Mouse (Mus musculus) liver, adult (tissue): Measurements from ENCODE around the gene Ctnna3.

Experiments used
- GATA4 ChIP-seq: IDR thresholded peaks from 2 replicates; pipeline ENCODE4 v1.6.1; 2014; ENCODE audit warnings: mild to moderate bottlenecking, low read length; ENCODE audit not compliant: insufficient replicate concordance

Ctnna3 gene

GRCm38 (mm10) chr10:63429785-63430305 is at the start of gene Ctnna3:
Gene Ctnna3 (plus strand): TSS chr10:63430098.
- TF ChIP-seq GATA4, result no peak

DNA sequence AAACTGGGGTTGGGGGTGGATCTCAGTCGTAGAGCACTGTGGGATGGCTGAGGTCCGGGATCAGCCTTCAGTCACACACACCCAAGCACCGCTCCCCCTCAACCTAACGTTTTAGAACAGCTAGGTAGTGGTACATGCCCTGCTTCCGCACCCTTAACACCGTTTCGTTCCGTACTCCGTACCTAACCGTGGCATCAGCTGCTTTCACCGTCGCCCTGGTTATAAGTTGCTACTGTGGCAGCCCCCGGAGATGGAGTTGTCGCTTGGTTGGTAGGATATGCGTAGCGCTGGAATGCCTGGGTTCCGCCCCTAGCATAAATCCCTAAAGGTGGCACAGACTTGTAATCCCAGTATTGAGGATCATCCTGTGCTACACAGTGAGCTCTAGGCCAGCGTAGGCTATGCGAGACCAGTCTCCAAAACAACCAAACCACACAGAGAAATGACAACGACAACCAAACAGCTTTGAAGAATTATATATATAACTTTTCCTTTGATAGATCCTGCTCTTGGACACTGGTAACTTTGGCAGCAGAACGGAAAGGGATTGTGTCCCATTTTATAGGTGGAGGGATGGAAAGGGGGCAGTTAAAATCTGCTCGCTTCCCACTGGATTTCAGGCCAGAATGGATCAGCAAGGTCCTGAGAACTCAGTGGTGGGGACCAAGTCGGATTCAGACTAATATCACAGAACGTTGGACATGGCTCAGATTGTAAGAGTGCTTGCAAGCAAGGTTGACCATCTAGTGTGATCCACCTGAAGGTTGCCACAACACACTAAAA is 48.2 kb upstream of the Ctnna3 start, which contains the start of gene Sirt1:
Gene Sirt1, minus strand, starts transcription at position 207 of the 783 bp plus-strand sequence.
- no peak for TF ChIP-seq GATA4

- no peak for TF ChIP-seq GATA4
Observed at GRCm38 (mm10) chr10:63382372-63383279, 47.3 kb upstream of the Ctnna3 start, which contains the start of gene Dnajc12. Gene Dnajc12 (plus strand): TSS chr10:63382443.

- TF ChIP-seq GATA4, result no peak
Observed at GRCm38 (mm10) chr10:63386444-63386843, 43.5 kb upstream of the Ctnna3 start.

DNA sequence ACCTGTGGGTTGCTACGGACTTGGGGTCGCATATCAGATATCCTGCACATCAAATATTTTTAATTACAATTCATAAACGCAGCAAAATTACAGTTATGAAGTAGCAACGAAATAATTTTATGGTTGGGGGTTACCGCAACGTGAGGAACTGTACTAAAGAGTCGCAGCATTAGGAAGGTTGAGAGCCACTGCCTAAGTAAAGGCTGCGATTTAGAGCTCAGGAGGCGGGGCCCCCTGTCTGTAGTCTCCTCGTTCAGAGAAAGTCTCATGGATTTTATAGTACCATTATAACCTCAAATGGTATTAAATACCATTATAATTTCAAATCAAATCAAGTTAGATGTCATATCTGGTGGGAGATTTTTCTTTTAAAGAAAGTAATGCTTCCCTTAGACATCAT is 42.9 kb upstream of the Ctnna3 start:
- TF ChIP-seq GATA4, result no peak

DNA sequence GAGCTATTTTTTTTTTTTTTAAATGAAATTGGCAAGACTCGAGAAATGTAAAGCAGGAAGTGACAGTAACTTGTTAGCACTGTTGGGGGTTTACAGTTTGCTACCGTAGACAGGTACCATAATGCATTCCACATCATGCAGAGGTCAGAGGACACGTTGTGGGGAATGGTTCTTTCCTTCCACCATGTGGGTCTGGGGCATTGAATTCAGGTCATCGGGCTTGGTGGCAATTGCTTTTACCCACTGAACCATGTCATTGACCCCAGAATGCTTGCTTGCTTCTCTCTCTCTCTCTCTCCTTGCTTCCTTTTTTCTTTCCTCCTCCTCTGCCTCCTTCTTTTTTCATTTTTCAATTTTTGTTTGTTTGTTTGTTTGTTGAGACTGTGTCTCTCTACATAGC is 41.0 kb upstream of the Ctnna3 start:
- no peak for TF ChIP-seq GATA4

DNA sequence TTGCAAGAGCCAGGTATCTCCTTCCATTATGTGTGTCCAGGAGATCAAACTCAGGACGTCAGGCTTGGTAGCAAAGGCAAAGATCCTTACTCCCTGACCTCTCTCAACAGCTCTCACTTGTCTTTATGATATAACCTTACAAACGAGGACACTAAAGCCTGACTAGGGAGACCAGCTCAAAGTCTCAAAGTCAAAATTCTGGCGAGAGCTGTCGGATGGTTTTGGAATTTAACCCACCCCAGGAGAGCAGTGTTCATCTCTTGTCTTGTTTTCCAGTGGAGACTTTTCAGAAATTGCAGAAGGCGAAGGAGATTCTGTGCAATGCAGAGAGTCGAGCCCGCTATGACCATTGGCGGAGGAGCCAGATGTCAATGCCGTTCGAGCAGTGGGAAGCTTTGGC is 32.9 kb upstream of the Ctnna3 start:
- TF ChIP-seq GATA4, result no peak

DNA sequence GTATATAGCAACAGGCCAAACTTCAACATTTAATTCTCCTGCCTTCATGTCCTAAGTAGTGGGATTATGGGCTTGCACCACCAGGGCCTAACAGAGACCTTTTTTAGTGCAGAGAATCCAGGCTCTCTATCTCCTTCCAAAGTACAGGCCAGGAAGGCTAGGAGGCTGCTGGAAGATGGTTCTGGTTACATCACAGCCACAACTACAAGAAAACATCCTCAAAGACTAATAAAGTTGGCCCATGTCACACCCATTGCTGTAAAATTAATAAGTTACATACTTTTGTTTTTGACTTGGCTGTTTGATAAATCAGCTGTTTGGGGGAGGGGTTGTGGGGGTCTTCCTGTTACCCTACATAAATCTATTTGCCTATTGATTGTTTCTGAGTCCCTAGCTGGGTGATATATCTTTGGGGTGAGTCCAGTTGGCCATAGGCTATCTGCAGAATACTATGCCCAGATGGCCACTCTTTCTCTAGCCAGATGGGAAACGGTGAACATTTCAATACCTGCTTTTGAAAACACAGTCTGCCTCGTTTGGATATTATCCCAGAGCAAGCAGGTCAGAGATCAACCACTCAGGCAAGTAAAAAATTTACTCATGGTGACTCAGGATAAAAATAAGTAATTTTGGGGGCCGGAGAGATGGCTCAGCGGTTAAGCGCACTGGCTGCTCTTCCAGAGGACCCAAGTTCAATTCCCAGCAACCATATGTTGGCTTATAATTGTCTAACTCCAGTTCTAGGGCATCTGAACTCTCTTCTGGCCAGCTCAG is 27.0 kb upstream of the Ctnna3 start:
- no peak for TF ChIP-seq GATA4

GRCm38 (mm10) chr10:63403636-63404035 is 26.3 kb upstream of the Ctnna3 start:
- TF ChIP-seq GATA4, result no peak

GRCm38 (mm10) chr10:63410162-63410956 is 19.5 kb upstream of the Ctnna3 start:
- no peak for TF ChIP-seq GATA4

DNA sequence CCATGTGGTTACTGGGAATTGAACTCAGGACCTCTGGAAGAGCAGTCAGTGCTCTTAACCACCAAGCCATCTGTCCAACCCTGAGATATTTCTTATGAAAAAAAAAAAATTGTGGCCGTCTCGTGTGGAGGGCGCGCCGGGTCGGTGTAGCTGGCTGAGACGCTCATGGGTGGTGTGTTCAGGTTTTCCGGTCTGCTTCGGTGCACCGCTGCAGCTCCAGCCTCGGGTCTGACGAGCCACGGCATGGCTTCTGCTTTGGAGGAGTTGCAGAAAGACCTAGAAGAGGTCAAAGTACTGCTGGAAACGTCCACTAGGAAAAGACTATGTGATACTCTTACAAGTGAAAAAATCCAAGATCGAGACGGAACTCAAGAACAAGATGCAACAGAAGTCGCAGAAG is 17.1 kb upstream of the Ctnna3 start:
- TF ChIP-seq GATA4, result no peak

DNA sequence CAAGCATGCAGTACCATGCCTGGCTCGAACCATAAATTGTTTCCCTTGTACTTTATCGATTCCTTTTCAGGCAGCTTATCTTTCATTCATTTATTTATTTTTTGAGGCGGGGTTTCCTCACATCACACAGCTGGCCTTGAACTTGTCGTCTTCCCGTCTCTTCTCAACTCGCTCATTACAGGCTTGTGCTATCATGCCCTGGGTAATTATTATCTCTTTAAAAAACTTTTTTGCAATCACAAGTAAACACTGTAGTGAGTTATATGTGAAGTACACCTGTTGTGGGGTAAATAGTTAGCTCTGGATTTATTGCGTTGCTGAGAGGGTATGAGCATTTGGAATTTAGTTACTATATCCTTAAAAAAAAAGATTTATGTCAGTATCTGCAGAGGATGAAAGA is 14.6 kb upstream of the Ctnna3 start:
- TF ChIP-seq GATA4, result peak; percentile 68

DNA sequence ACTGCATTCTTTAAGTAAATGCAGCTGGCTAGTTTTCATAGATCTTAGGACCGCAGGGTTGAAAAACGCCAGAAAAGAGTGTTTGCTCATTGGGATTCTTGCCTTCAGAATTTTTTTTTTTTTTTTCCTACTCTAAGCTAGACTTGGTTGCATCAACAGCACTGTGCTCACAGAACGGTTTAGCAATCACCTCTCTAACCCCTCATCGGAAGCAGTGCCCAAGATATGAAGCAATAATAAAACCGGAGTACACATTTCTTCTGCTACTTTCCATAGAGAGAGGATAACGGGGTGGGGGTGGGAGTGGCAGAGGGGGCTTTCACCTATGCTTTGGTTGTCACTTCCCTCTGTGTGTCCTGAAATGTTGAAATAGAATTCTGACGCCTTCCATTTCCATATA is 14.0 kb upstream of the Ctnna3 start:
- no peak for TF ChIP-seq GATA4

DNA sequence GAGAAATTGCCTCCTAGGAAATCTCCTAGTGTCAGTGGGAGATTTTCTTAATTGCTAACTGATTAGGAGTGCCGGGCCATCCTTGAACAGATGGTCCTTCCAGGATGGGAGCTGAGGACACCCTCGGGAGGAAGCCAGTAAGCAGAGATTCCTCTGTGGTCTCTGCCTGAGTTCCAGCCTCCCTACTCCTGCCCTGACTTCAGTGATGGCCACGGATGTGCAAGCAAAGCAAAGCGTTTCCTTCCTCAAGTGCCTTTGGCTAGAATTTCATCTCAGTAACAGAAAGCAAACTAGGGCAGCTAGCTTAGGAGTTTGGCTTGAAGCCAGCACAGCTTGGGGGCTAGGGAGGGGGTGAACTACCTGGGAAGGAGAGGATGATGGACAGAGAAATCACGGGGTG is 12.8 kb upstream of the Ctnna3 start:
- TF ChIP-seq GATA4, result no peak
